Mouse (Mus musculus) heart, postnatal 14 days (tissue): Measurements from ENCODE around the gene Inpp4a. TPM values are rescaled to one million over a fixed set of nuclear protein-coding genes. Genes with fewer than 3 reads are reported as not detected.
A peak's percentile ranks its signal among the peaks of the same experiment; 100 is the strongest.

Experiments
- DNase-seq, 2 experiments: peaks; one replicate each; pipeline ENCODE4 v3.0.0; 2021 to 2022
- intact Hi-C: fragments of 180-260 bp; cut with DNase I; formaldehyde crosslinking; loops from one replicate; pipeline ENCODE4 v1.15.1; 2025
- total RNA-seq, 2 experiments: library from RNA; stranded (reverse); gene quantifications; 2 replicates each; pipeline ENCODE4 v1.2.3; 2021

Inpp4a gene
- total RNA-seq, 2 experiments from 2014 or later, result 17.2 to 17.3 TPM

- intact Hi-C loops, result no loop called here
- DNase-seq, result peak in 1 of 2 experiments; percentile 35
Measured at GRCm38 (mm10) chr1:37398961-37399360, 99.3 kb downstream of the Inpp4a start.

- no peak for DNase-seq
- intact Hi-C loops, result loop anchor here (10.0 kb wide), 1 partner anchor 615 kb away; no protein-coding TSS in a partner anchor
Measured at GRCm38 (mm10) chr1:37399734-37400133, 100.1 kb downstream of the Inpp4a start.

- DNase-seq, result peak; percentile 58 to 75
- intact Hi-C loops, result loop anchor here (1.0 to 10.0 kb wide), 2 partner anchors 129 to 617 kb away; no protein-coding TSS in a partner anchor
Measured at GRCm38 (mm10) chr1:37401687-37402086, 102.0 kb downstream of the Inpp4a start.

- DNase-seq, result no peak
- intact Hi-C loops, result loop anchor here (10.0 kb wide), 1 partner anchor 620 kb away; no protein-coding TSS in a partner anchor
Measured at GRCm38 (mm10) chr1:37405137-37405536, 105.5 kb downstream of the Inpp4a start.

- no peak for DNase-seq
- intact Hi-C loops, result loop anchor here (10.0 kb wide), 1 partner anchor 622 kb away; no protein-coding TSS in a partner anchor
Measured at GRCm38 (mm10) chr1:37407228-37407627, 107.6 kb downstream of the Inpp4a start.

- intact Hi-C loops, result loop anchor here (10.0 kb wide), 1 partner anchor 623 kb away; no protein-coding TSS in a partner anchor
- DNase-seq, result no peak
Measured at GRCm38 (mm10) chr1:37408059-37408458, 108.4 kb downstream of the Inpp4a start.

GRCm38 (mm10) chr1:37408678-37409077 lies 109.0 kb downstream of the Inpp4a start:
- intact Hi-C loops, result loop anchor here (10.0 kb wide), 1 partner anchor 624 kb away; no protein-coding TSS in a partner anchor
- DNase-seq, result no peak

- DNase-seq, result no peak
- intact Hi-C loops, result loop anchor here (10.0 kb wide), 1 partner anchor 625 kb away; no protein-coding TSS in a partner anchor
Measured at GRCm38 (mm10) chr1:37409647-37410046, 110.0 kb downstream of the Inpp4a start.

- intact Hi-C loops, result no loop called here
- DNase-seq, result no peak
Measured at GRCm38 (mm10) chr1:37415394-37415793, 115.7 kb downstream of the Inpp4a start.

GRCm38 (mm10) chr1:37419420-37419819 lies 119.8 kb downstream of the Inpp4a start:
- peak; percentile 50 to 75 for DNase-seq
- intact Hi-C loops, result no loop called here

GRCm38 (mm10) chr1:37427144-37427875 lies 127.6 kb downstream of the Inpp4a start:
- no peak for DNase-seq
- intact Hi-C loops, result no loop called here

GRCm38 (mm10) chr1:37428911-37429310 lies 129.2 kb downstream of the Inpp4a start:
- intact Hi-C loops, result no loop called here
- DNase-seq, result peak in 1 of 2 experiments; percentile 14

- peak; percentile 94 to 97 for DNase-seq
- intact Hi-C loops, result no loop called here
Measured at GRCm38 (mm10) chr1:37429366-37430296, 130.0 kb downstream of the Inpp4a start, which contains the start of the genes Coa5 and Unc50. Coa5 (minus strand) TSS chr1:37430103. Unc50 (plus strand) TSS chr1:37430139.

- intact Hi-C loops, result no loop called here
- DNase-seq, result no peak
Measured at GRCm38 (mm10) chr1:37430297-37430840, 130.7 kb downstream of the Inpp4a start.

- DNase-seq, result no peak
- intact Hi-C loops, result no loop called here
Measured at GRCm38 (mm10) chr1:37436419-37436818, 136.8 kb downstream of the Inpp4a start.

GRCm38 (mm10) chr1:37442848-37443835 lies 143.5 kb downstream of the Inpp4a start:
- intact Hi-C loops, result loop anchor here (10.0 kb wide), 1 partner anchor 422 kb away; the partner anchor contains the start of gene Tsga10
- DNase-seq, result no peak

- intact Hi-C loops, result loop anchor here (2.0 to 10.0 kb wide), 2 partner anchors 188 to 416 kb away; partner anchors contain the start of gene Tsga10
- DNase-seq, result peak; percentile 62 to 77
Measured at GRCm38 (mm10) chr1:37448361-37449095, 148.9 kb downstream of the Inpp4a start.

- DNase-seq, result no peak
- intact Hi-C loops, result no loop called here
Measured at GRCm38 (mm10) chr1:37451270-37451669, 151.6 kb downstream of the Inpp4a start.
